Mouse (Mus musculus) hindbrain, postnatal 0 days (tissue): ENCODE measurements at regions not wholly inside any gene's neighbourhood (a gene's known extent, or its start where the extent isn't known, plus 50 kb on each side); places are given as distances from the start of the nearest gene placed in this dataset.

Source experiments
- ATAC-seq: fragments of 200-750 bp; cut with Nextera tagmentation; 2 replicates; pipeline ENCODE4 v1.8.0; 2017; ENCODE audit warnings: mild to moderate bottlenecking, moderate TSS enrichment, moderate library complexity
- DNase-seq: peaks from one replicate; pipeline ENCODE4 v3.0.0-alpha.2; 2015; ENCODE audit warnings: low spot score
- H3K27ac ChIP-seq: fragments of 300-500 bp; sonication (generic); 2 replicates; pipeline ENCODE4 v1.5.1; 2014; ENCODE audit warnings: mild to moderate bottlenecking
- H3K27me3 ChIP-seq: fragments of 300-500 bp; sonication (generic); 2 replicates; pipeline ENCODE4 v1.6.1; 2014; ENCODE audit warnings: low read length, mixed read lengths; ENCODE audit not compliant: insufficient read depth
- H3K36me3 ChIP-seq: fragments of 300-500 bp; sonication (generic); 2 replicates; pipeline ENCODE4 v1.6.1; 2014; ENCODE audit warnings: low read length, mixed read lengths; ENCODE audit not compliant: insufficient read depth
- H3K4me1 ChIP-seq: fragments of 300-500 bp; sonication (generic); 2 replicates; pipeline ENCODE4 v1.6.1; 2014; ENCODE audit warnings: antibody characterized with exemption, low read length, mixed read lengths; ENCODE audit not compliant: insufficient read depth
- H3K4me2 ChIP-seq: fragments of 300-500 bp; sonication (generic); 2 replicates; pipeline ENCODE4 v1.6.1; 2014; ENCODE audit warnings: low read depth, mild to moderate bottlenecking, low read length, moderate library complexity, mixed read lengths
- H3K4me3 ChIP-seq: fragments of 300-500 bp; sonication (generic); 2 replicates; pipeline ENCODE4 v1.5.1; 2014; ENCODE audit warnings: low read length
- H3K9ac ChIP-seq: fragments of 300-500 bp; sonication (generic); replicated peaks from 2 replicates; pipeline ENCODE4 v1.6.1; 2014; ENCODE audit warnings: mild to moderate bottlenecking, low read length, moderate library complexity, mixed read lengths
- H3K9me3 ChIP-seq: fragments of 300-500 bp; sonication (generic); 2 replicates; pipeline ENCODE4 v1.6.1; 2016; ENCODE audit warnings: low read length, mixed read lengths
- CTCF ChIP-seq: IDR thresholded peaks from 2 replicates; pipeline ENCODE4 v1.5.1; 2016; ENCODE audit warnings: antibody characterized with exemption, control low read depth, low read depth
- WGBS: fragments of 180-500 bp; shearing (Covaris S2); extraction: QIAGEN DNeasy Blood & Tissue Kit; methylation state at CpG from one replicate; pipeline ENCODE4 v1.1.7; 2014; 5-methylcytosine and 5-hydroxymethylcytosine counted together

- WGBS = 59% methylated on average over 2 of the region's 2 CpGs
- Histone ChIP-seq H3K36me3 (no peaks in the 10 kb centered on the region), H3K9ac (no peak overlapping the region)
Measured at GRCm38 (mm10) chr8:126717652-126718155, 123.9 kb upstream of the Irf2bp2 start.

DNA sequence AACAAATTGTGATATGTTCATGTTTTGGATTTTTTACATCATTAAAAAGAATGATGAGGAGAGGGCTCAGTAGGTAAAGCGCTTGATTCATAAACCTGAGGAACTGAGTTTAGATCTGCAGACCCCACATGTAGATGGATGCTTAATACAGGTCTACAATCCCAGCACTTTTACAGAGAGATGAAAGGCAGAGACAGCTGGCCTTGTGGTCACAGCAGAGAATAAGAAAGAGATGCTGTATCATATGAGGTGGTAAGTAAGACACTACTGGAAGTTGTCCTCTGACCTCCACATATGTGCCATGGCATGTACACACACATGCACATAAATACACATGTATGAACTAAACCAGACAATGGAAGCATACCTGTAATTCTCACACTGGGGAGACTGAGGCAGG is 121.9 kb upstream of the Irf2bp2 start:
- Histone ChIP-seq H3K4me2 (no peak overlapping the region), H3K9me3 (no peaks in the 10 kb centered on the region)

More at GRCm38 (mm10) chr8:126717652-126718155, 123.9 kb upstream of the Irf2bp2 start:
- Histone ChIP-seq H3K9me3 (no peaks in the 10 kb centered on the region), H3K4me1 (peaks cover 9% of the 10 kb centered on the region; the same call in 1 of the 2 replicates), H3K27ac (no peak overlapping the region), H3K27me3 (no peaks in the 10 kb centered on the region), H3K4me2 (no peak overlapping the region), H3K4me3 (no peak overlapping the region)
- peak; percentile 50 for DNase-seq
- TF ChIP-seq CTCF = no peak
- ATAC-seq = no peak

GRCm38 (mm10) chr8:126713602-126714145 is 119.9 kb upstream of the Irf2bp2 start:
- H3K9ac ChIP-seq = no peak overlapping the region
- no peaks in the 10 kb centered on the region for H3K27me3 ChIP-seq
- no peak overlapping the region for H3K27ac ChIP-seq
- ATAC-seq = no peak
- no peak for DNase-seq
- no peaks in the 10 kb centered on the region for H3K9me3 ChIP-seq
- H3K4me2 ChIP-seq = no peak overlapping the region
- WGBS = 47% methylated on average over 8 of the region's 8 CpGs
- no peaks in the 10 kb centered on the region for H3K36me3 ChIP-seq
- no peak overlapping the region for H3K4me3 ChIP-seq
- no peak for TF ChIP-seq CTCF
- H3K4me1 ChIP-seq = no peaks in the 10 kb centered on the region

More for the DNA sequence above, 121.9 kb upstream of the Irf2bp2 start:
- Histone ChIP-seq H3K4me1 (no peaks in the 10 kb centered on the region), H3K27ac (no peak overlapping the region), H3K36me3 (no peaks in the 10 kb centered on the region), H3K4me3 (no peak overlapping the region), H3K9ac (no peak overlapping the region), H3K27me3 (no peaks in the 10 kb centered on the region)
- WGBS = 96% methylated on average over 1 of the region's 1 CpGs
- ATAC-seq (no peak), DNase-seq (no peak)
- no peak for TF ChIP-seq CTCF

GRCm38 (mm10) chr8:126713181-126713580 is 119.4 kb upstream of the Irf2bp2 start:
- WGBS = 38% methylated on average over 4 of the region's 4 CpGs
- DNase-seq = no peak
- peak overlapping the region; percentile 17; the same call in 1 of the 2 replicates for H3K27ac ChIP-seq

DNA sequence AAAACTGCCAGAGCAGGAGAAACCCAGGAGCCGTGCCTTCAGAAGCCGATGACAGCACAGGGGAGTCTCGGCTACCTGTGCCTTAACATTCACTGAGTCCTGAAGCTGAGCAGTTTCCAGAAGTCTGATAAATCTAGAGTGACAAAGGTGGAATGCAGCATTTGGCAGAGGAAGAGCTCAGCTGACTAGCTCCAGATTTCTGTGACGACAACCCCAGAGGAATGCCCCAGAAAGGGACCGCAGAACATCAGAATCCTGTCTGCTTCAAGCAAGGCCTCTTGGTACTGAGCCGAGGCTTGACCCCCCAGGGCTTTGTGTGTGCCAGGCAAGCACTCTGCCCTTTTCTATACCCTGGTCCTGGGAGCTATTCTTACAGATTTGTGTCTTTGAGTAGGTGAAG is 119.0 kb upstream of the Irf2bp2 start:
- Histone ChIP-seq H3K9me3 (no peaks in the 10 kb centered on the region), H3K36me3 (no peaks in the 10 kb centered on the region), H3K27me3 (no peaks in the 10 kb centered on the region), H3K9ac (no peak overlapping the region), H3K4me2 (no peak overlapping the region), H3K27ac (peak overlapping the region; percentile 17; the same call in 1 of the 2 replicates), H3K4me1 (no peaks in the 10 kb centered on the region), H3K4me3 (no peak overlapping the region)
- ATAC-seq = peak; percentile 63; the same call in 1 of the 2 replicates
- DNase-seq = peak; percentile 56
- WGBS = 48% methylated on average over 6 of the region's 6 CpGs
- TF ChIP-seq CTCF = no peak

More at GRCm38 (mm10) chr8:126713181-126713580, 119.4 kb upstream of the Irf2bp2 start:
- ATAC-seq = no peak
- Histone ChIP-seq H3K27me3 (no peaks in the 10 kb centered on the region), H3K9me3 (no peaks in the 10 kb centered on the region), H3K9ac (no peak overlapping the region), H3K4me2 (no peak overlapping the region), H3K36me3 (no peaks in the 10 kb centered on the region), H3K4me3 (no peak overlapping the region), H3K4me1 (no peaks in the 10 kb centered on the region)
- TF ChIP-seq CTCF = no peak

- Histone ChIP-seq H3K27ac (no peak overlapping the region), H3K27me3 (no peaks in the 10 kb centered on the region), H3K9me3 (no peaks in the 10 kb centered on the region), H3K9ac (no peak overlapping the region), H3K36me3 (no peaks in the 10 kb centered on the region), H3K4me2 (no peak overlapping the region), H3K4me1 (no peaks in the 10 kb centered on the region), H3K4me3 (no peak overlapping the region)
- TF ChIP-seq CTCF = no peak
- ATAC-seq (no peak), DNase-seq (no peak)
- 59% methylated on average over 2 of the region's 2 CpGs for WGBS
Measured at GRCm38 (mm10) chr8:126708956-126709355, 115.2 kb upstream of the Irf2bp2 start.

GRCm38 (mm10) chr8:126707300-126707902 is 113.6 kb upstream of the Irf2bp2 start:
- WGBS = 46% methylated on average over 6 of the region's 6 CpGs
- no peaks in the 10 kb centered on the region for H3K9me3 ChIP-seq
- TF ChIP-seq CTCF = no peak
- no peak overlapping the region for H3K4me3 ChIP-seq
- H3K27me3 ChIP-seq = no peaks in the 10 kb centered on the region
- no peak overlapping the region for H3K9ac ChIP-seq
- no peaks in the 10 kb centered on the region for H3K36me3 ChIP-seq
- no peaks in the 10 kb centered on the region for H3K4me1 ChIP-seq
- ATAC-seq (no peak), DNase-seq (no peak)
- H3K4me2 ChIP-seq = no peak overlapping the region
- no peak overlapping the region; the same call in 1 of the 2 replicates for H3K27ac ChIP-seq
